Mouse (Mus musculus) megakaryocyte, embryonic 14.5 days (primary cell): ENCODE results near the gene B4galnt3.

Experiments
- FLI1 ChIP-seq: IDR thresholded peaks from 2 replicates; pipeline ENCODE4 v1.6.1; 2012; ENCODE audit warnings: low read length, inconsistent platforms, mixed read lengths
- GATA1 ChIP-seq: IDR thresholded peaks from 3 replicates; pipeline ENCODE4 v1.6.1; 2012; ENCODE audit warnings: mixed read lengths, low read length, inconsistent platforms, borderline replicate concordance

- TF ChIP-seq FLI1 (no peak), GATA1 (no peak)
These were observed 30.8 kb downstream of the B4galnt3 start for GRCm38 (mm10) chr6:120263608-120264007.
